Mouse (Mus musculus): ENCODE data around the gene H2al1g. TPM values are rescaled to one million over a fixed set of nuclear protein-coding genes. Genes with fewer than 3 reads are reported as not detected.

H2al1g gene
- polyA plus RNA-seq, 1 experiment: not detected

DNA sequence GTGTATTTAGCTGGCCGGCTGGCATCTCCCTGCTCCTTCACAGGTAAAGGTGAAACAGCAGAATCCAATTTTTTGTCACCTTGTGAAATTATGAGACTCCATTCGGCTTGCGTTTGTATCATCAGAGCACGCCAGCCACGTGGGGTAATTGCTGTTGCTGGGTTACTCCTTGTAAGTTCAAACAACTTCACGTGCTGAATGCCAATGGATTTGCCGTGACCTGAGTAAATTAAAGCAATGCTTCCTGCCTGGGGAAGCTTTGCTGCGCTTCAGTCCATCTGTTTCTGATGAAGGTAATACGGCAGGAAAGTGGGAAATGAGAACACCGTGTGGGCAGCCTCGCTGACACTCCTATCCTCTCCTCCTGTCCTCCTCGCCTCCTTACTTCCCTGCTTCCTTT lies 47.1 kb downstream of the H2al1g start:
- 54% methylated on average over 12 of the region's 12 CpGs for WGBS
- DNase-seq (ENCODE audit: low read depth, low spot score): no peak

Other genes with a start within 250 kb of the H2al1g start
- not detected in 2 replicates for gene H2al1a, start 19.0 kb upstream of the H2al1g start, polyA plus RNA-seq (2012; rRNA removed)
- not detected in 2 replicates for gene H2al1b, start 15.8 kb upstream of the H2al1g start, polyA plus RNA-seq (2012; rRNA removed)
- not detected in 2 replicates for gene H2al1c, start 12.6 kb upstream of the H2al1g start, polyA plus RNA-seq (2012; rRNA removed)
- not detected in 2 replicates for gene H2al1d, start 9.4 kb upstream of the H2al1g start, polyA plus RNA-seq (2012; rRNA removed)
- not detected in 2 replicates for gene H2al1e, start 6.3 kb upstream of the H2al1g start, polyA plus RNA-seq (2012; rRNA removed)
- not detected in 2 replicates for gene H2al1f, start 3.1 kb upstream of the H2al1g start, polyA plus RNA-seq (2012; rRNA removed)
- gene H2al1h, start 3.2 kb downstream of the H2al1g start, polyA plus RNA-seq (2012; rRNA removed): not detected in 2 replicates
- not detected in 2 replicates for gene H2al1i, start 6.4 kb downstream of the H2al1g start, polyA plus RNA-seq (2012; rRNA removed)
- not detected in 2 replicates for gene H2al1j, start 9.6 kb downstream of the H2al1g start, polyA plus RNA-seq (2012; rRNA removed)

All from large intestine, adult 2 months (tissue).